Mouse (Mus musculus): Measurements from ENCODE around the gene Adgre5. TPM values are rescaled to one million over a fixed set of nuclear protein-coding genes. Genes with fewer than 3 reads are reported as not detected.

Gene Adgre5
- total RNA-seq, 4 experiments from 2014 or later, result 9.9 to 13.4 (median 10.4) TPM

- DNase-seq (ENCODE audit: low spot score in 2 of 2), result no peak
These were observed 13.0 kb upstream of the Adgre5 start for GRCm38 (mm10) chr8:83754149-83754548.

DNA sequence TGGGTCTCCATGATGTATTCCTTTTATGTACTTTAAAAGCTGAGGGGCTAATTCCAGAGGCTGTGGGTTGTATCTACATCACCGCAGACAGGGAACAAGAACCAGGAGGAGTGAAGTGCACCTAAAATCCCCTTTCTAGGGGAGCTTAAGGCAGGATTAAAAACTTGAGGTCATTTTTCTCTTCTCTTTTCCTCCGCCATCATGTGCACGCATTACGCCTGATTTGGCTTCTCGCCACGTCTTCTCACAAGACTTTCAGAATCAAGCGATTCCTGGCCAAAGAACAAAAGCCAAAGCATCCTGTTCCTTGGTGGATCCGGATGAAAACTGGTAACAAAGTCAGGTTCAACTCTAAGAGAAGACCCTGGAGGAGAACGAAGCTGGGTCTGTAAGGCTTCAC lies 8.1 kb upstream of the Adgre5 start:
- no peak for DNase-seq (ENCODE audit: low spot score in 2 of 2)

DNA sequence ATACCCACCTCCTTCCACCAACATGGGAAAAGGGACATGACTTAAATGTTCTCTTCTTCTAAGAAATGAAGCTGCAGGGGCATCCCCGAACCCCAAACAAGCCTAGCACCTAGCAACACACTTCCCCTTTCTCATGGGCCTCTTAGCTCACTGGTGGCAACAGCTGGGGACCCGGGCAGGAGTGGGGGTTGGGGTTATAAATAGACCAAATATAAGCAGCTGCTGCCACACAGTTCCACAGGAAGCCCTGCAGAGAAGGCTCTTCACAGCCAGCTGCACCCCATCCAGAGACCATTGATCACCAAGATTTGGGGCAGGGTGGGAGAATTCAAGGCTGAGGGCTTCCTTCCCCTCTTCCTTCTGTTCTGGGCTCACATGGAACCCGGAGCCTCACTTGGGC lies 7.6 kb upstream of the Adgre5 start:
- no peak for DNase-seq (ENCODE audit: low spot score in 2 of 2)

DNA sequence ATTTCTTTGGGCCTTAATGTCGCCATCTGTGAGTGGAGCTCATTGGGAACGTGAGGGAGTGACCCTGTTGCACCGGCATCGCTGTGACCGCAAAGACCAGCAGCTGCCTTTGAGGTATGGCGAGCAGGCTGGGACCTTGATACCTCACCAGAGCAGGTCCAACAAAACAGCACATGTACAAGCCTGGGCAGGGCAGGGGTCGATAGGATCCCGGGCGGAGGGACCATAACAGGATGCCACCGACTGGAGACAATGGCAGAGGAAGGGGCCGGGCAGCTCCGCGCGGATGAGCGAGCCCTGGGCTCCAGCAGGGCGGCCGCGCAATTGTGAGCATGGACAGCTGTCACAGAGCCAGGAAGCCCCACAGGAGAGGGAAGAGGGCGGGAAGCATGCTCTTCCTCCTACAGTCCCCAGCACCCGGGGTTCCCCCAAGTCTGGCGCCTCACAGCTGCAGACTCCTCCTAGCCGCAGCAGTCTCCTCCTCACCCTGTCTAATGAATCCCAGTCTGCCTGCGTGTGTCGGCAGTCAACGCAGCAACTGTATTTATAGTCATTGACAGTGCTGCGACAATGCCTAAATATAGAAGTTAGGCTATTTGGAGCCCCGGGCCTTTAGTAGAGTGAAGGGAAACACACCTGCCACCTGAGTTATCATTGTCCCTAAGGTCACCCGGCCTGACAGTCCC lies 6.7 kb upstream of the Adgre5 start:
- no peak for DNase-seq (ENCODE audit: low spot score in 2 of 2)

DNA sequence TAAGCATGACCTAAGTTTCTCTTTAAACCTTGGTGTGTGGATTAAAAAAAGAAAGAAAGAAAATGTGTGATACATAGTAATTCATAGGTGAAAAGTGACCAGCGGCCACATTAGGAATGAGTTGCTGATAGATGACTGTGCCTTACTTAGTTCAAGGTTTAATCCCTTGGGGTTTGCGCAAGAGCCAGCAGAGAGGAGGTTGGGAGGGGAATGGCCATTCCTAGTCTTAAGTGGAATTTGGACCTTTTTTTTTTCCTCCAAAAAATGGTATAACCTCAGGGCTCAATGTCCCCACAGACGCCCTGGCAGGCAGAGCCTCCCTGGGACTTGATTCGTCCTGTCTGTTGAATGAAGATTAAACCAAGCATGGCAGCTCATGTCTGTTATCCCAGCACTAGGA lies 2.9 kb upstream of the Adgre5 start:
- DNase-seq (ENCODE audit: low spot score in 2 of 2), result no peak

DNA sequence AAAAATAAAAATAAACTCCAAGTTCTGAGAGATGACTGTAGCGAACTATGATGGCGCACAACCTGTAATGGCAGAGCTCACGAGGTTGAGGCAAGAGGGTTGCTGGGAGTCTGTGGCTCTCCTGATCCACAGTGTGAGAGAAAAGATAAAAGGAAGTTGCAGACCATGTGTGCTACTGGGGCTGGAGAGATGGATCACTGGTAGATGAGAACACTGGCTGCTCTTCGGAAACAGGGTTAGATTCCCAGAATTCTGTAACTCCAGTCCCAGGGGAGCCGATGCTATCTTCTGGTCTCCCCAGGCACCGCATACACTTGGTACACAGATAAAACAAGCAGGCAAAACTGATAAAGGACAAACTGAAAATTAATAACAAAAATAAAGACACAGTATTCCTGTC lies 1.8 kb upstream of the Adgre5 start:
- DNase-seq (ENCODE audit: low spot score in 2 of 2), result no peak

DNA sequence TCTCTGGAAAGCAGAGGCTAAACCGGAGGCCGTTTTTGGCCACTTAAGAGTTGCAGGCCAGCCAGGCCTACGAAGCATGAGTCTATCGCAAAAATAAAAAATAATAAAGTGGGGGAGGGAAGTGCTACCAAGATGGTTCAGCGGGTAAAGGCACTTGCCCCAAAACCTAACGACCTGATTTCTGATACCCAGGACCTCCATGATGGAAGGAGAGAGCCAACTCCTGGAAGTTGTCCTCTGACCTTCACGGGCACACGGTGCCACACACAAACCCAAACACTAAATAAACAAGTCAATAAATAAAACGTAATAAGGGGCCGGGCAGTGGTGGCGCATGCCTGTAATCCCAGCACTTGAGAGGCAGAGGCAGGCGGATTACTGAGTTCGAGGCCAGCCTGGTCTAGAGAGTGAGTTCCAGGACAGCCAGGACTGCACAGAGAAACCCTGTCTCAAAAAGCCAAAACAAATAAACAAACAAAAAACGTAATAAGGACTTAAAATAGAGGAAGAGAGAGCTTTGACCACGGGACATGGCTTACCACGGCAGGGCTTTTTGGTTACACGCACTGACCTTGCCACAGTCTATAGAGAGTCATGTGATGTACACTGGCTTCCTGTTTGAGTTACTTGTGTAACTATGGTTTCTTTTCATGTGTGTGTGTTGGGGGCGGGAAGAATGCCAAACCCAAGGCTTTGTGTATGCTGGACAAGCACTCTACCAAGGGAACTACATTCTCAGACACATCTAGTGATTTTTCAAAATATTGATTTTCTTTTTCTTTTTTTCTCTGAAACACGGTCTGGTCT lies 926 bp upstream of the Adgre5 start:
- no peak for DNase-seq (ENCODE audit: low spot score in 2 of 2)

DNA sequence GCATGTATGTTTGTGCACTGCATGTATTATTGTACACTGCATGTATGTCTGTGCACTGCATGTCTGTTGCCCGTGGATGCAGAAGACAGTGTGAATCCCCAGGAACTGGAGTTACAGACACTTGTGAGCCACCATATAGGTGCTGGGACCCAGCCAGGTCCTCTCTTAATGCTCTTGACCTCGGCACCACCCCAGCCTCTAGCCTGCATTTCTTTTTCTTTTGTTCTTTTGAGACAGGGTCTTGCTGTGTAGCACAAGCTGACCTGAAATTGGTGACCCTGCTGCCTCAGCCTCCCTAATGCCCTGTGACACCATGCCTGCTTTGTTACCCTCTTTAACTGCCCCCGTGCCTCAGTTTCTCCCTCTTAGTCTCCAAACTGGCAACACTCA lies 545 bp downstream of the Adgre5 start:
- no peak for DNase-seq (ENCODE audit: low spot score in 2 of 2)

DNA sequence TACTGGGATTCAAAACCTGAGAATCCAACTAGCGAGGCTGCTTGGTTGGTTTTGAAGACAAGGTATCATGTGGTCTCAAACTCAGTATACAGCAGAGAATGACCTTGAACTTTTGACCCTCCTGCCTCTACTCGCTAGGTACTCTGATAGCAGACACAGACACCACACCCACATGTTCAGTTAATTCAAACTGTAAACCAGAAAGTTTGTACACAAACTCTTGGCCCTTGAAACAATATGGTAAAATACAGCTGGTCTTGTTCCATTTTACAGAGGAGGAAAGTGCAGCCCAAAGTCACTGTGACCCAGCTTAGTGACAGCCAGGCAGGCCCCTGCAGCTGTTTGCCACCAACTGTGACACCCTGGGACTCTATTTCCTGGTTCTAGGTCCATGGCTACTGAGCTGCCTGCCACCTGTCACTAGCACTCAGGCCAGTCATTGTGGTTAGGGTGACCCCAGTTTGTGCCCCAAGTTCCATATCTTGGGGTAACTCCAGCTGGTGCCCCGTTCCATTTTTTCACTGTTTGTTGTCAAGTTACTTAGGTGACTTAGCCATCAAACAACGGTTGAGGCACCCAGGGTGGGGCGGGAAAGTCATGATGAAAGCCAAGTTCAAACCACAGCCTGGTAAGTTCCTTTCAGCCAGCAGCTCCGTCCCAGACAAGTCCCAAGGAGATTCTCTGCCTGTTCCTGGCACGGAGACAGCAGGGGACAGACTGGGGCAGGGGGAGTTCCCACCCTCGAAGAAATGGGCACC lies 1.2 kb downstream of the Adgre5 start:
- DNase-seq (ENCODE audit: low spot score in 2 of 2), result no peak

GRCm38 (mm10) chr8:83738949-83739710 lies 2.0 kb downstream of the Adgre5 start:
- DNase-seq (ENCODE audit: low spot score in 2 of 2), result no peak

DNA sequence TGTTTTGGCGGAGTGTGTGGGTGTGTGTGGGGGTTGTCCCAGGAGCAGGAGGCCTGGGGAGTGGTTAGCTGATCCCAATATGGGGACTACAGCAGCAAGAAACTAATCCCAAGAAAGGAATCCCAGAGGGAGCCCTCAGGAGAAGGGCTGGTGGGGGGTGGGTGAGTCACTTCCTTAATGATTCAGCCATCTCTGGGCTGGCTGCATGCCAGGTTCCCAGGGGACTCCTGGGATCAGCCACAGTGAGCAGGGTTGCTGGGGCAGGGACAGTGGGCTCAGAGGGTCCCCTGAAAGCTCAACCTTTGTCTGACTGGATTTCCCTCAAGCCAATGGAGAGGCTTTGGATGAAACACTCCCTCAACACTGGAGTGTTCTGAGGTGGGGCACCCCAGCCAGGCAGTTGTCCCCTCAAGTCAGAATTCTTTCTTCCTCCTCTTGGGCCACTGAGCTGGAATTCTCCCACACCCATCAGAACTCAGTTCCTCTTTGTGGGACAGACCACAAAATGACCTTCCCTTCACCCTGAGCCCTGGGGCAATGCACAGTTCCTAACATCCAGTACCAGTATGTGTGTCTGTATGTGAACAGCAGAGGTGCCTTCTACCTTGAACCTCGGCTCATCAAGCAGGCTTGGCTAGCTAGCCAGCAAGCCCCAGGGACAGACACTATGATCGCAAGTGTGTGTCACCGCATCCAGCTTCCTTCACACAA lies 3.1 kb downstream of the Adgre5 start:
- no peak for DNase-seq (ENCODE audit: low spot score in 2 of 2)

- no peak for DNase-seq (ENCODE audit: low spot score in 2 of 2)
These were observed 3.8 kb downstream of the Adgre5 start for GRCm38 (mm10) chr8:83737346-83737745.

DNA sequence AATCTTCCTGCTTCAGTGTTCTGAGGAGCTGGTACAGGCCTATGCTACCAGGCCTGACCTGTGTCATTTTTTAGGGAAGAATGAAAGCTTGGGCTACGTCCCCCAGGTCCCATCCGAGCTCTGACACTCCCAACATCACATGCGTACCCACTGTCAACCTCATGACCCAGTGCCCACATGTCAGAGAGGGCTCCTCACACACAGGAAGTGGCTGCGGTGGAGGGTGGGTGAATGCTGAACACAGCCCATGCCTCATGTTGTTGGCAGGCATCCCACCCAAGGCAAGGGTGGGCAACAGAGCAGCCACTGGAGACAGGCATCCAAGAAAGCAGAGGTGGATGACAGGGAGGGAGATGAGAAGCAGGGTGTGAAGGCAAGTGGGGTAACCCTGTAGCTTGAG lies 4.4 kb downstream of the Adgre5 start:
- no peak for DNase-seq (ENCODE audit: low spot score in 2 of 2)

DNA sequence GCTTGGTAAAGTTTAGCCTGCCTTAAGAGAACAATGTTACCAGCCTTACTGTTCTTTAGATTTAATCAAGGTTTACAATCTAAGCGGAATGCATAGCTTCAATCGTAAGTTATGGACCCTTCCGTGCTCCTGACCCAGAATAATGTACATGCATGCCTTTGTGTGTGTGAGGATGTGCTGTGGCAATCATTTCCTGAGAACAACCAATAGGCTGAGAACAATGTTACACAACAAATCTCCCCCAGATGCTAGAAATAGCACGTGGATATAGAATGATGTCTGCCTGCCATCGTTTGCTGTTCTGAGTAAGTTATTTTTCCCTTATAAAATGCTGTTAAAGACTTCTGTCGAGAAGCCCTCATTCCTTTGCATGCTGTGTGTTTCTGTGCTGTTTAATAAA lies 8.2 kb downstream of the Adgre5 start:
- no peak for DNase-seq (ENCODE audit: low spot score in 2 of 2)

DNA sequence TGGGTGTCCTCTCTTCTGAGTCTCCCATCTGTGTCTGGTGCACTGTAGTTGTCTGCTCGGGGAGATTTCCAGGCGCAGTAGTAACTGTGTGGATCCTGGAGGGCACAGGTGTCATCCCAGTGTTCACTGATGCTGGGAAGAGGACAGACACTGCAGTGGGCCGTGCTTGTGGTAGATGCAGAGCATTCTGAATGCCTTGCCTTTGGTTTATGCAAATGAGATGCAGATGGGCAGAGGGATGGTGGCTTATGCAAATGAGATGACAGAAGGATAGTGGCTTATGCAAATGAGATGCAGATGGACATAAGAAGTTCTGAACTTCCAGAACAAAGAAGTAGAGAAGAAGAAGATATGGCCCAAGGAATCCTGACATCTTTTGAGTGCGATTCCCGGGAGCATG lies 9.2 kb downstream of the Adgre5 start:
- no peak for DNase-seq (ENCODE audit: low spot score in 2 of 2)

- no peak for DNase-seq (ENCODE audit: low spot score in 2 of 2)
These were observed 11.9 kb downstream of the Adgre5 start for GRCm38 (mm10) chr8:83729009-83729807.

GRCm38 (mm10) chr8:83725521-83726102 lies 15.5 kb downstream of the Adgre5 start:
- DNase-seq (ENCODE audit: low spot score in 2 of 2), result no peak

GRCm38 (mm10) chr8:83724697-83725482 lies 16.2 kb downstream of the Adgre5 start:
- peak; percentile 78 to 81 for DNase-seq (ENCODE audit: low spot score in 2 of 2)

Data from layer of hippocampus, adult 8-10 months (tissue).